Mouse (Mus musculus): ENCODE results near the gene Prkca.

- TF ChIP-seq EP300 (IDR thresholded peaks at IDR 0.05; ENCODE audit: low read depth), result no peak
- no peak for TF ChIP-seq CTCF (IDR thresholded peaks at IDR 0.05; ENCODE audit: low read depth)
Measured at GRCm38 (mm10) chr11:108079454-108079853, 264.3 kb downstream of the Prkca start.
